Mouse (Mus musculus): ENCODE data around the gene Tmem209. TPM values are rescaled to one million over a fixed set of nuclear protein-coding genes. Genes with fewer than 3 reads are reported as not detected.
A peak's percentile ranks its signal among the peaks of the same experiment; 100 is the strongest.

The Tmem209 gene
- polyA plus RNA-seq, 1 experiment from 2014 or later: 39.9 TPM

DNA sequence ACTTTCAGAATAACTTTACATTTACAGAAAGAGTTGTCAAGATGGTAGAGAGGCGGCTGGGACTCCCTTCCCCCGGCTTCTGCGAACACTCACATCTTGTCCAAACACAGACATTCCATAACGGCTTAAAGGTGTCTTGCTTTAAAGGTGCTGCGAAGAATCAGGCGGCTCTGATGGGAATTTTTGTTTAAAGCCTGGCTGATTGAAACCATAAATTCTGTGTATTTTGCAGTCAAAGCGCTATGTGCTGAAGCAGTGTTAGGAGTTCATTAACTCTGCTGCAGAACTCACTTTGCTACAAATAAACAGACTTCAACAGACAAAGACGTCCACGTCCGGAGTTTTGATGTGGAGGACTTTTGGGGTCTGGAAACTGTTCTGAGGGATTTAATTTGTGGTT is 28.7 kb upstream of the Tmem209 start:
- H3K9me3 ChIP-seq: no peaks in the 10 kb centered on the region
- no peaks in the 10 kb centered on the region for H3K36me3 ChIP-seq
- H3K4me1 ChIP-seq (replicated peaks): peaks cover 42% of the 10 kb centered on the region
- no peaks in the 10 kb centered on the region for H3K27me3 ChIP-seq
- no peak overlapping the region for H3K4me3 ChIP-seq (replicated peaks)
- no peak overlapping the region for H3K9ac ChIP-seq (replicated peaks)
- peak overlapping the region; percentile 18; the same call in 1 of the 2 replicates for H3K4me2 ChIP-seq
- peak overlapping the region; percentile 89 for H3K27ac ChIP-seq
- WGBS: 18% methylated on average over 10 of the region's 10 CpGs
- ATAC-seq (ENCODE audit: insufficient number of reproducible peaks, insufficient read depth, low FRiP score, low TSS enrichment, low read depth): no peak

- H3K4me2 ChIP-seq: no peak overlapping the region
- no peak for ATAC-seq (ENCODE audit: insufficient number of reproducible peaks, insufficient read depth, low FRiP score, low TSS enrichment, low read depth)
- no peaks in the 10 kb centered on the region for H3K9me3 ChIP-seq
- no peak overlapping the region for H3K4me3 ChIP-seq (replicated peaks)
- no peak overlapping the region for H3K27ac ChIP-seq
- WGBS: 65% methylated on average over 3 of the region's 3 CpGs
- no peaks in the 10 kb centered on the region for H3K36me3 ChIP-seq
- H3K27me3 ChIP-seq: no peaks in the 10 kb centered on the region
- no peak overlapping the region for H3K9ac ChIP-seq (replicated peaks)
- peaks cover 15% of the 10 kb centered on the region for H3K4me1 ChIP-seq (replicated peaks)
Observed at GRCm38 (mm10) chr6:30535340-30535739, 25.8 kb upstream of the Tmem209 start.

- WGBS: 22% methylated on average over 6 of the region's 6 CpGs
- no peak for ATAC-seq (ENCODE audit: insufficient number of reproducible peaks, insufficient read depth, low FRiP score, low TSS enrichment, low read depth)
- Histone ChIP-seq H3K9me3 (no peaks in the 10 kb centered on the region), H3K27ac (peak overlapping the region; percentile 99), H3K4me1 (replicated peaks) (peaks cover 53% of the 10 kb centered on the region), H3K9ac (replicated peaks) (no peak overlapping the region), H3K36me3 (no peaks in the 10 kb centered on the region), H3K27me3 (no peaks in the 10 kb centered on the region), H3K4me3 (replicated peaks) (no peak overlapping the region), H3K4me2 (no peak overlapping the region)
Observed at GRCm38 (mm10) chr6:30528800-30529199, 19.2 kb upstream of the Tmem209 start.

GRCm38 (mm10) chr6:30526586-30527515 is 17.3 kb upstream of the Tmem209 start:
- Histone ChIP-seq H3K4me3 (replicated peaks) (0 out of 2 replicates have a peak overlapping the region, but pooled peaks have one; percentile 11), H3K36me3 (no peaks in the 10 kb centered on the region), H3K27ac (peak overlapping the region; percentile 99), H3K27me3 (no peaks in the 10 kb centered on the region), H3K4me1 (replicated peaks) (peaks cover 53% of the 10 kb centered on the region), H3K4me2 (peak overlapping the region; percentile 34), H3K9ac (replicated peaks) (peak overlapping the region; percentile 12; the same call in 1 of the 2 replicates), H3K9me3 (no peaks in the 10 kb centered on the region)
- WGBS: 4% methylated on average over 19 of the region's 19 CpGs
- ATAC-seq (ENCODE audit: insufficient number of reproducible peaks, insufficient read depth, low FRiP score, low TSS enrichment, low read depth): peak; percentile 24; the same call in 1 of the 2 replicates

- no peak overlapping the region for H3K4me3 ChIP-seq (replicated peaks)
- H3K4me2 ChIP-seq: peak overlapping the region; percentile 34; the same call in 1 of the 2 replicates
- H3K9me3 ChIP-seq: no peaks in the 10 kb centered on the region
- 0 out of 2 replicates have a peak overlapping the region, but pooled peaks have one; percentile 12 for H3K9ac ChIP-seq (replicated peaks)
- no peaks in the 10 kb centered on the region for H3K27me3 ChIP-seq
- WGBS: 22% methylated on average over 7 of the region's 7 CpGs
- no peak for ATAC-seq (ENCODE audit: insufficient number of reproducible peaks, insufficient read depth, low FRiP score, low TSS enrichment, low read depth)
- H3K4me1 ChIP-seq (replicated peaks): peaks cover 53% of the 10 kb centered on the region
- no peaks in the 10 kb centered on the region for H3K36me3 ChIP-seq
- peak overlapping the region; percentile 99 for H3K27ac ChIP-seq
Observed at GRCm38 (mm10) chr6:30525456-30526332, 16.1 kb upstream of the Tmem209 start.

- Histone ChIP-seq H3K27ac (no peak overlapping the region), H3K36me3 (no peaks in the 10 kb centered on the region), H3K27me3 (no peaks in the 10 kb centered on the region), H3K4me1 (replicated peaks) (peaks cover 17% of the 10 kb centered on the region), H3K9me3 (no peaks in the 10 kb centered on the region), H3K4me2 (no peak overlapping the region), H3K9ac (replicated peaks) (no peak overlapping the region), H3K4me3 (replicated peaks) (no peak overlapping the region)
- 68% methylated on average over 11 of the region's 11 CpGs for WGBS
- no peak for ATAC-seq (ENCODE audit: insufficient number of reproducible peaks, insufficient read depth, low FRiP score, low TSS enrichment, low read depth)
Observed at GRCm38 (mm10) chr6:30520400-30520799, 10.8 kb upstream of the Tmem209 start.

DNA sequence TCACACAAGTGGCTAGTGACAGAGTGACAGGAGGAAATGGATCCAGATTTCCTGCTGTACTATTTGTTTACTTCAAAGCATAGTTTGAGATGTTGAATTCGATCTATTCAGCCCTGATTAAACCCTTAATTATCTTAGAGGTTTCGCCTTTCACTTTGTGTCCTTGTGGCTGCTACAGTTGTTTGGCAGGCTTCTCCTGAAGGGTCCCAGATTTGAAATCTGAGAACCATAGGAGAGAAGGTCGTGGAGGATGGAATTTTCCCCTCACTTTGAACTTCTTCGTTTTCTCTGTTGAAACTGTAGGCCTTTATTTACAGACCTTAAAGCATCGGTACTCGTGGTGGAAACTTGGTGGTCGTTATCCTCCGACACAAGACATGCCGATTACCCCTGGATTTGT is 4.7 kb upstream of the Tmem209 start:
- peaks cover 28% of the 10 kb centered on the region for H3K4me1 ChIP-seq (replicated peaks)
- ATAC-seq (ENCODE audit: insufficient number of reproducible peaks, insufficient read depth, low FRiP score, low TSS enrichment, low read depth): no peak
- H3K4me2 ChIP-seq: no peak overlapping the region
- WGBS: 4% methylated on average over 9 of the region's 9 CpGs
- H3K27ac ChIP-seq: peak overlapping the region; percentile 72
- H3K9ac ChIP-seq (replicated peaks): no peak overlapping the region
- H3K9me3 ChIP-seq: no peaks in the 10 kb centered on the region
- H3K27me3 ChIP-seq: no peaks in the 10 kb centered on the region
- H3K36me3 ChIP-seq: no peaks in the 10 kb centered on the region
- H3K4me3 ChIP-seq (replicated peaks): no peak overlapping the region

- Histone ChIP-seq H3K27me3 (no peaks in the 10 kb centered on the region), H3K4me2 (peak overlapping the region; percentile 52), H3K36me3 (peaks cover 19% of the 10 kb centered on the region), H3K4me1 (replicated peaks) (peaks cover 20% of the 10 kb centered on the region), H3K9me3 (no peaks in the 10 kb centered on the region), H3K9ac (replicated peaks) (peak overlapping the region; percentile 74; the same call in 1 of the 2 replicates), H3K4me3 (replicated peaks) (no peak overlapping the region; the same call in 1 of the 2 replicates), H3K27ac (peak overlapping the region; percentile 98)
- 63% methylated on average over 5 of the region's 5 CpGs for WGBS
- ATAC-seq (ENCODE audit: insufficient number of reproducible peaks, insufficient read depth, low FRiP score, low TSS enrichment, low read depth): no peak
Observed at GRCm38 (mm10) chr6:30510291-30510690, 708 bp upstream of the Tmem209 start.

DNA sequence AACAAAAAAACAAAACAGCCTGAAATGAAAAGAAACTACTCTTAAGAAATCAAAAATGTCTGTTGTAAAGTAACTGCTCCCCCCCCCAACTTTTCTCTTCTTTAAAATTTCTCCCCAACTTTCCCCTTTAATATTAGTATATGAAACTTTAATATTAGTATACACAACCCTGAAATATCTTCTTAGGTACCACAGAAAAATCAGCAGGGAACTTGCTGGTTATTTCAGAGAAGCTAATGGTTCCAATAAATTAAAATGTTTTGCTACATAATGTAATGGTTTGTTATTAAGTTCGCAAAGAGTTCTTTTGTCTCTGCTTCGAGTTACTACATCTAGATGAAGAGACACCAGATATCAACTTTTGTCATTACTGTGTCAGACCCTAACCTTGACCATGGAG is 759 bp downstream of the Tmem209 start:
- Histone ChIP-seq H3K27me3 (no peaks in the 10 kb centered on the region), H3K4me1 (replicated peaks) (peaks cover 7% of the 10 kb centered on the region), H3K9ac (replicated peaks) (peak overlapping the region; percentile 74), H3K27ac (peak overlapping the region; percentile 98), H3K9me3 (no peaks in the 10 kb centered on the region), H3K36me3 (peaks cover 30% of the 10 kb centered on the region), H3K4me3 (replicated peaks) (peak overlapping the region; percentile 56), H3K4me2 (peak overlapping the region; percentile 65)
- 10% methylated on average over 2 of the region's 2 CpGs for WGBS
- ATAC-seq (ENCODE audit: insufficient number of reproducible peaks, insufficient read depth, low FRiP score, low TSS enrichment, low read depth): no peak

- peaks cover 74% of the 10 kb centered on the region for H3K36me3 ChIP-seq
Observed at GRCm38 (mm10) chr6:30499049-30499448, 10.5 kb downstream of the Tmem209 start.

GRCm38 (mm10) chr6:30486504-30486903 is 23.1 kb downstream of the Tmem209 start:
- 91% methylated on average over 6 of the region's 6 CpGs for WGBS
- Histone ChIP-seq H3K27me3 (no peaks in the 10 kb centered on the region), H3K9ac (replicated peaks) (no peak overlapping the region), H3K27ac (no peak overlapping the region), H3K4me2 (no peak overlapping the region), H3K4me1 (replicated peaks) (no peaks in the 10 kb centered on the region), H3K36me3 (peaks cover 91% of the 10 kb centered on the region), H3K4me3 (replicated peaks) (no peak overlapping the region), H3K9me3 (0 out of 2 replicates have a peak, but pooled peaks cover 2% of the 10 kb centered on the region)
- ATAC-seq (ENCODE audit: insufficient number of reproducible peaks, insufficient read depth, low FRiP score, low TSS enrichment, low read depth): no peak

More at GRCm38 (mm10) chr6:30499049-30499448, 10.5 kb downstream of the Tmem209 start:
- Histone ChIP-seq H3K4me1 (replicated peaks) (no peaks in the 10 kb centered on the region; the same call in 1 of the 2 replicates), H3K27me3 (no peaks in the 10 kb centered on the region), H3K4me2 (no peak overlapping the region), H3K4me3 (replicated peaks) (no peak overlapping the region), H3K27ac (no peak overlapping the region), H3K9me3 (no peaks in the 10 kb centered on the region), H3K9ac (replicated peaks) (no peak overlapping the region)
- 81% methylated on average over 3 of the region's 3 CpGs for WGBS
- no peak for ATAC-seq (ENCODE audit: insufficient number of reproducible peaks, insufficient read depth, low FRiP score, low TSS enrichment, low read depth)
